Mouse (Mus musculus) urinary bladder, postnatal 14 days (tissue): ENCODE measurements around the gene Best3.

Experiments used
- DNase-seq: peaks from one replicate; pipeline ENCODE4 v3.0.0; 2021; ENCODE audit warnings: low spot score

The Best3 gene

DNA sequence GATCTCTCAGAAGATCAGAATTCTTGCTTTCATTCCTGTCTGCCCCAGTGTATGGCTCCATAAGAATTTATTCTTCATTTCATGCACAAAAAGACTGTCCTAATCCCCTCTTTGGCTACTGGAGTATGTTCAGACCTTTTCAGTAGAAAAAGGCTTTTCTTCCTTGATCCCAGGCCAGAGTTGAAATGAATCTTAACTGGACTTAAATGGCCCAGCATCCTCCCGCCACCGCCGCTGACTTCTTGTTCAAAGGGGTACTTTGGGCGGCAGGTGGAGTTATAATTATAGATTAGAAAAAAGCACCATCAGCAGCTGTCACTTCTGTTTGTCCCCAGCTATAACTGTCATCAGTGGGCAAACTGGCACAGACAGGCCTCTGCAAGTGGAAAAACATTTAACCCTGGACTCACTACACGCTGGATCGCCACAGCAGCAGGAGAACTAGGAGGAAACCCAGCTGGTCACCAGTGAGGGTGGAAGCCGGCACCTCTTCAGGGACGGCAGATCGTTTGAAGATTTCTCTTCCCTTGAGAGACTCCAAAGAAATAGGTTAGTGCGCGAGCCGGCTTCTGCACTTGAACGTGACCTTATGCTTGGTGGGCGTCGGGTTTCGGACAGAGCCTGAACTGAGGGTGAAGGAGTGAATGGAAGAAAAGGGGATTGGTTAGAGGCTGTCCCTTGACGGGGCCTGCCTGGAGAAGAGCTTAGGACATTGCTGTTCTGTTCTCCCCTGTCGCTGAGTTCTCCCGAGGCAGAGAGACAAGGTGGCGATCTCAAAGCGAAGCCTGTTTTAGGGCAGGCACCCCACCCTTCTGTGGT lies at the start of gene Best3:
Gene Best3, plus strand, starts transcription at position 51 of the 819 bp plus-strand sequence.
- DNase-seq: no peak

DNA sequence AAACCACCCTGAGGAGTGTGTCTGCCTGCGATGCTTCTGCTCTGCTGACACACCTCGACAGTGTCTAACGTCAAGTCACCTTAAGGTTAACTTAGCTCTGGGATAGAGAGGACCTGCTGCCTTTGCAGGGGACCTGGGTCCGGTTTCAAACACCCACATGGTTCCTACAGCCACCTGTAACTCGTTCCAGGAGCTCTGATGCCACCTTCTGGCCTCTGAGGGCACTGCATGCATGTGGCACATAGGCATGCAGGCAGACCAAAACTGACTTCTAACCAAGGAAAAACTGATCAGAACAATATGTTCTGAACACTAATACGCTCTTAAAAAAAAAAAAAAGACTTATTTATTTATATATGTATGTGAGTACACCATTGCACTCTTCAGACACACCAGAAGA lies 43.1 kb upstream of the Best3 start:
- no peak for DNase-seq

DNA sequence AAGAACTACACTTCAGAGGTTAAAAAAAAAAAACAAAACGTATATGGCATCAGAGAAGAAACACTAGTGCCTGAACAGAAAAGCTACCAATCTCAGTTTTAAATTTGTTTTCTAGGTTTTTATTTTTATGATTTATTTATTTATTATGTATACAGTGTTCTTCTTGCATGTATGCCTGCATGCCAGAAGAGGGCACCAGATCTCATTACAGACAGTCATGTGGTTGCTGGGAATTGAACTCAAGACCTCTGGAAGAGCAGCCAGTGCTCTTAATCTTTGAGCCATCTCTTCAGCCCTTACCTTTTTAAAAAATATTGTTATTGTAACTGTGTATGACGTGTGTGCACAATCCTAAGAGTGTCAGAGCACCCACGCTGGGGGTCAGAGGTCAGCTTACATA lies 42.0 kb upstream of the Best3 start:
- DNase-seq: no peak

DNA sequence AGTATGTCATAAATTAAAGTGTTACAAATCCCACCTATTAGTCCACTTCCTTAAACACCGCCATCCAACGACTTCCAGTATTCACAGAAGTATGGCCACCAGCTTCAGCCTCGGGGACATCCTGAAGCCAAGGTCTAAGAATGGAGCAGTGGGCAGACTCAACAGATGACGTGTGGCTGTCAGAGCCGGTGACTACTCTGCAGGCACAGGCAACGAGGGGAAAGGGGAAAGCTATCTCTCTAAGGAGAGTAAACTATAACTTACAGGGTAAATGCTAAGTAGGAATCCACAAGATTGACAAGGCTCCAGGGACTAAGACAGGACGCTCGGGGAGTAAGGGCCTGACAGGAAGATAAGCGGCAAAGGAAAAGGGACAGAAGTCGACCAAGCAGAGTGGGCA lies 41.2 kb upstream of the Best3 start:
- DNase-seq: no peak

DNA sequence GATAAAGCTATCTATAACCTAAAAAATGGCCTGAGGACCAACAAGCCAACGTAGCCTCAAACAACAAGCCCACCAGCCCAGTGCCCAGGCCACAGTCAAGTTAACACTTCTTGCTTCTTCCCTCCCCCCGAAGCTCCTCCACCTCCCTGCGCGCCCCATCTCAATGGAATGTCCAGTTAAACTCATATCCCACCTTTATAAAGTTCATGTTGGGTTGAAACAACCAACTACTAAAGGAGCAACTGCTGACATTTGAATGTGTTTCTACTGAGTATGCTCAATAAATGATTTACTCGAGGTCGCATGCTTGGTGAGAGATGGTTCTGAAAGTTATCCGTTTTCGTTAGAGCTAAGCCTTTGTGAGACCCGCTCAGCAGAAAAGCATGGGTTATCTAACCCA lies 37.7 kb upstream of the Best3 start:
- no peak for DNase-seq

DNA sequence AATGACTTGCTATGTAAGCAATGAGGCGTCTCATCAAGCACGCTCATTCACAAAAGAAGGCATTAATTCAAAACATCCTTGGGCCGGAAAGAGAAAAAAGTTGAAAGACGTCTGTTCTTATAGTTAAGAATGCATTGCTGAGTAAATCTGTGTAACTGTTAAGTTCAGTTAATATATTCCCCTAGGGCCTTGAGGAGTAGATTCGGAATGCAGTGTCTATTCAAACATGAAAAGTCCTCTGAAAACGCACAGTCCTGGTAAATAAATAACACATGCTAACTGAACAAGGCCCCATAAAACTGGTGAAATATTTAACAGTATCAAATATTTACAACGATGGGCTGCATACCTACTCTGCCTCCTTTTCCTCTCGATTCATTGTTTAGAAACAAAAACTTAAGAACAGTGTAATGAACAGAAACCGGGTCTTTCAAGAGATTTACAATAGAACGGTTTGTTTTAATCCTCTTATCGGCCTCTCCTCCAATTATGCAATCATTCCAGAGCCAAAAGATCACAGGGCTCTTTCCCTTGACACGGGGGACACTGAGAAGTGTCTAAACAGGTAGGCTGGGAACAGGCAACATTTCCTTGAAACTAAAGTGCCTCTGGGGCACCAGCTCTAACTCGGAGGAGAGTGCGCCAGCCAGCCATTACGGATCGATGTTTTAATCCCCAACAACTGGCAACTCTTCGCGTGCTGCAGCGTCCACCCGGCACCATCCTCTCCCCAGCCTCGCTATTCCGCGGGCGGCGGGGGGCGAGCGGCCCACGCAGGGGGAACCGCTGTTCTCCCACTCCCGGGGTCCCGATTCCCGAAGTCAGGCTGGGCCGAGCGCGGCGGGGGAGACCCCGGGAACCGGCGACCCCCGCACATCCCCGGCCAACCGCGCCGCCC lies 36.8 kb upstream of the Best3 start:
- DNase-seq: no peak

DNA sequence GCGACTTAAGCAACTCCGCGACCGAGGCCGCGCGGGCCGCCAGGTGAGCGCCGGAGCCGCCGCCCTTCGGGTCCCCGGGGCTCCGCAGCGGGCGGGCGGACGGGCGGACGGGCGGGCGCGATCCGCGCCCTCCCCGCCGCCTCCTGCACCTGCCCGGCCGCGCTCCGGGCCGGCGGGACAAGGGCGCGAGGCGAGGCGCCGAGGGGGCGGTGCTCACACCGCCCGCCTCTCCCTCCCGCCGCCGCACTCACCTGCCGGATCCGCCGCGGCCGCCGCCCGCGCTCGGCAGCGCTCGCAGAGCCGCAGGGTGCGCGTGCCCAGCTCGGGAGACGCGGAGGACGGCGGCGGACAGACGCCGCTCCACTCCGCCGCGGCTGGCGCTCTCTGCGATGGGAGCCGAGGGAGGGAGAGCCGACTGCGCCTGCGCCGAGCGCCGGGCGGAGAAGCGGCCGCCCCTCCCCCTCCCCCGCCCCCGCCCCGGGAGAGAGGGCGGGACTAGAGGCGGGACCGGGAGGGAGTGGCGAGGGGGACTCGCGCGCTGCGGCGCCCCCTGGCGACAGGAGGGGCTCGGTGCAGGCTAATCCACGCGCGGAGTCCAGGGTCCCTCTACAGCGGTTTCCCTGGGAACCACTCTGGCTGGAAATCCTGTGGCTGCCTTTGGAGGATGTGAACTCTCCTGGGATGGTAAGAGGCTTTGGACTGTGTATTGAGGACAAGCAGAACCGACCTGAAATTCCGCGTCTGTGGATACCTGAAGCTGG lies 35.9 kb upstream of the Best3 start, which contains the start of gene Rab3ip:
Gene Rab3ip, minus strand, starts transcription at position 761 of the 761 bp plus-strand sequence.
- peak; percentile 88 for DNase-seq

DNA sequence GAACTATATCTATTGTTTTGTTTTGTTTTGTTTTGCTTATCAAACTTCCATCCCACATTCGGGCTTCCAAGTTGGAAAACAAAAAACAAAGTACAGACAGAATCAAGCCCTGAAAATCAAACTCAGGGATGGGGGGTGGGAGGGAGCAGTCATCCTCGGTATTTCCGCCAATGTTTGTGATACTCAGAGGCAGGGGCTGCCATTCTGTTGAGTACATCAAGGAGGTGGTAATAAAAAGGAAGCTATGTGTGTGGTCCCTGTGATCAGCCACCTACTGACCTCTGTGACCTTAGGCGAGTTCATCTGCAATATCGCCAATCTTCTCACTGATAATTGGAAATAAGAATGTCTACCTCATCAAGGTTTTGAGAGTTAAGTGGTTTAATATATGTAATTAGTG lies 35.2 kb upstream of the Best3 start:
- no peak for DNase-seq

DNA sequence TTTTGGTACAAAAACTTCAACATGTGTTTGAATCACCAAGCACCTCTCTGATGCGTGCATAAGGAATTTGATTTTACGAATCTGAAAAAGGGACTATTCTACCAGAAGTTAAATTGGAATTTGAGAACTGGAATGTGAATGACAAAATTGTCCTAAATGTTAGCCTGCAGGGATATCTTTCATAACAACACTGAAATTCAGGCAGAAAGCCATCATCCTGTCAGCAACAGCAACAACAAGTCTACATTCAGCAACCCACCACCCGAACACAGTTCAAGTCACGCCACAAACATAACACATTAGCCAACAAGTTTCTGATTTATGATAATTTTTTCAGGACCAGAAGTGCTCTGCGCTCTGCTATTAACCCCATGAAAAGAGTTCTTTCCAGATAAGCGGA lies 30.9 kb upstream of the Best3 start:
- no peak for DNase-seq

DNA sequence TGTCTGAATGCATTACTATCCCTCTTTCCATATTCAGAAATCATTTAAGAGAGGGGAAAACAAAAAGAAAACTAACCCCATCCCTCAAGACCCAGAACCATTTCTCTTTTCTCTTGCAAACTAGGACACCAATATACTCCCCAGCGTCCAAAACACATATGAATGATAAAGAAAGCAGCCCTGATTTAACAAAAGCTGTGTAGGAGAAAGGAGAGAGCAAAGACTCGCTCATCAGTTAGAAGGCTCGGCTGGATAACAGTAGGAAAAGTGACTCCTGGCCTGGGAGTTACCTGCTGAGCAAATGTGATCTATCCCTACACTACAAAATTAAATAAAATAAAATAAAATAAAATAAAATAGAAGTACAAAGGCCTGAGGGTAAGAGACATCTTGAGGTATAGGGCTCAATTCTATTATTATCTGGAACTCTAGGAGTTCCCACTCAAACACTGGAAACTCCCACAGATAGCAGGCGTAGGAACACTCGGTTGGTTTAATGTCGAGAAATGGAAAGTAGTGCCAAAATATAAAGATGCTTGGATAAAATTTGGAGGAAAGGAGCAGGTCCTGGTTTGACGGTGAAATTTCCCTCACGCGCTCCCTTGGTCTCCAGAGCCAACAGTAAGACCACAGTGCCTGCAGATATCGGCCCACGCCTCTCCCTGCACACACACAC lies 29.5 kb upstream of the Best3 start:
- DNase-seq: no peak

DNA sequence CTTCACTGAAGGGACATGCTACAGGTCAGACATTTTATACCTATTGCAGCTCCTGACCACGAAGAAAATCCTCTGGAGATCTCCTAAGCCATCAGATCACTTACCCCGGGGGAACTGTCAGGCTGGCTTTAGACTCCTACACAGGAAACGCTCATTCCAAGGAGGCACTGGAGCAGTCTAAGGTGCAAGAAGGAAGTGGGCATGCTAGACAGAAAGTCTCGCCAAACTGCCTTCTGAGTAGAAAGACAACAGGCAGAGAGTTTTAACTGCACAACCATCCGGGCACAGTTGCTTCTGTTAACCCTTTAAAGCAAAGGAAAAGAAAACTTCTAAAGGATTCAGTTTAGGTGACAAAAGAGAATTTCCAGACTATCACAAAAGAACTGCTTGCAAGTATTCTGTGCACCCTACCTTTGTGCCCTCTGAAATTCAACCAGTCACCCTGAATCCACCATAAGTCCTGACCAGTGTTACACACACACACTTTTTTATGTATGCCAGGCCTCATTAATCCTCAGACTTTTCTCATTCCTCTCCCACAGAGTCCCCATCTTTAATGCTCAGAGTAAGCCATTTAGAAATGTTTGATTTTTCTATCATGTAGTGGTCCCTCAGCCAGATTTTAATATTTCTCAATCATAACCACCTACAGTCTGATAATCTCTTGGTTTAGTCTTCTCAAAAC lies 28.1 kb upstream of the Best3 start:
- no peak for DNase-seq

DNA sequence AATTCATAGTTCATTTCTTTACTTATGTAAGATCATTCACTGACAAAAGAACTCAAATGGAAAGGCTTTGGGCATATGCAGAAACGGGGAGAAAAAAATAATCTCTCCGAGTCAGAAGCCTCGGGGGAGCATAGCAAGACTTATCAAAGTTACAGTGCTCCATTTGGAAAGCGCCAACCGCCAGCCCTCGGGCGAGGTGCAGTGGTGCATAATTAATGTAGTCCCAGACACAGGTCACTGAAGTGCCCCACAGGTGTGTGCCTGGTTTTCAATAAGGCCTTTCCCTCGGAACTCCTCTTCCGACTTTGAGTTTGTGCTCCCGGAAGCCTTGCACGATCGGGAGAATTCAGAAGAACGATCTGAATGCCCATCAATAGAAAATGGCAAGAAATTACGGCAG lies 24.0 kb upstream of the Best3 start:
- DNase-seq: no peak

DNA sequence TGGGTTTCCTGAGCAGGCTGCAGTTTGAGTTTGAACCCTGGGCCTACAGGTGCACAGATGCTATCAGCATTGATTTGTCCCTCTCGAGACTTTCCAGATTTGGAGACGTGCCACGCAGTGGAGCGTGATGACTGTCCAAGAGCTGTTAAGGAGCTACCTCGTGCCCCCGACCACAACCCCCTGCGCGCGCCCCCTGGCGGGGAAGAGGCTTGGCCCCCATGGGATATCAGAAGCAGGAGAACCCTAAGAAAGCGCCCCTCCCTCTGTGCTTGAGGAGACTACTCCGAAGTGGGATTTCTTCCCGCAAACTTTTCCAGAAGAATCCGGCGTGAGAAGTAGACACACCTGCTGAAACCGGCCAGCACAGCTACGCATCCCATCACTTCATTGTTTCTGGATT lies 23.3 kb upstream of the Best3 start:
- DNase-seq: no peak

DNA sequence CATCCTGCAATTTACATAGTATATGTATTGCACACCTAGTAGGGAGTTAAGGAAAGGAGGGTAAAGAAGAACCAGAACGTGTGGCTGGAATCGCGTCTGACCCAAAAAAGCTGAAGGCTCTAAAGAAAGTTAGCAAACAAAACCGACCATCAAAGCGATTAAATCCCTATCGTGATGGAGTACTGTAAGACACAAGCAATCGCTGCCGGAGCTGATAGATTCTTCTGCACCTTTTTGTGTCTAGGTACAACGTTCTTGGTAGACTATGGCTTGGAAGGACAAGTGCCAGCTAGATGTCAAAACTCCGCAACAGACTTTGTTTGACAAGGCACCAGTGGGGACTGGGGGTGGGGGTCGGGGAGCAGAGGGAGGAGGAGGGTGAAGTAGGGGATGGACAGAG lies 22.0 kb upstream of the Best3 start:
- no peak for DNase-seq

DNA sequence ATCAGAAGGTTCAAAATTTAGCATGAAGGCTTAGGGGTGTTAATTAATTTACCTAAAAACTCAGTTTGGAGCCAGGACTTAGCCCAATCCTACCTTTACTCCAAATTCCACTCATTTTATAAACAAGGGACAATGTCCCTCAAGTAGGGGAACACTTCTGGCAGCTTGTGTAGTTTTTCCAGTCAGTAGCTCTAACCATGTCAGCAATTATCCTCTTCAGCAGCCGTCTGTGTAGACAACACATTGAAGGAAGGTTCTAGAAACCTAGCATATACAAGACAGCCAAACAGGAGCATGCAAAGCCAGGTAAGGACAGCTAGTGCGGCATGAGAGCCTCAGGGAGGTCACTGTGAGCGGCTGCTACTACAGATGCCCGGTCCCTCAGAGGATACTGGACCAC lies 21.5 kb upstream of the Best3 start:
- no peak for DNase-seq

DNA sequence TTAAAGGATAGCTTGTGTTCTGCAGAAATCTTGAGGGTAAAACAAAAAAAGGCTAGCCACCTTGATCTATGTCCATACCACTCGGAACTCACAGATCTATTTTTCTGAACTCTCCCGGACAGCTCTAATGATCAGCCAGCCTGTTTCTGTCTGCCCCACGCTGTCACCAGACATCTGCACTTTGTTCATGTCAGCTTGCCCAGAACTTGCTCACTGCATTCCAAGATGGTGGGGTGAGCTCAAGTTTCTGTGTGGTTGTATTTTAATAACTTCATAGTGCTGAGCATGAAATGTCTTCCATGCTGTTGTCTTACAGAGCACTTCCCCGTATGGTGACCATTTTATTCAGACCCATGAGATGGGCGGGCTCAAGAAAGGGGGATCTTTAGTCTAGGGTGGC lies 20.8 kb upstream of the Best3 start:
- DNase-seq: peak; percentile 16

DNA sequence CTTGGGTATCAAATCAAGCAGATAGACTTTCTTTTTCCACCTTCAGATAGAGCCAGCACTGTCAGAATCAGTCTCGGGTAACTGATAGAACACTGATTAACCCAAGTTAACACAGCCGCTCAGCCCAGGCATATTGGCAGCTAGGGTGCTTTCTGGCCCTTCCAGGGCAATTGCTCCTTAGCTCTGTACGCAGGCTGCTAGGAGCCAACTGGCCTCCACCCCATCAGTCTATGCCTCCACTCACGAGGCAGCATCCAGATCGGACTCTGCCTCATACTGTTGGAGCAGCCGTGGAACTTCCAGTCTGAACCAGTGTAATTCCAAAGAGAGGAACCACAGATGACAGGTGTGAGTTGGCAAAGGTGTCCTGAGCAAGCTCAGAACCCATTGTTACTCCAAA lies 20.0 kb upstream of the Best3 start:
- no peak for DNase-seq

DNA sequence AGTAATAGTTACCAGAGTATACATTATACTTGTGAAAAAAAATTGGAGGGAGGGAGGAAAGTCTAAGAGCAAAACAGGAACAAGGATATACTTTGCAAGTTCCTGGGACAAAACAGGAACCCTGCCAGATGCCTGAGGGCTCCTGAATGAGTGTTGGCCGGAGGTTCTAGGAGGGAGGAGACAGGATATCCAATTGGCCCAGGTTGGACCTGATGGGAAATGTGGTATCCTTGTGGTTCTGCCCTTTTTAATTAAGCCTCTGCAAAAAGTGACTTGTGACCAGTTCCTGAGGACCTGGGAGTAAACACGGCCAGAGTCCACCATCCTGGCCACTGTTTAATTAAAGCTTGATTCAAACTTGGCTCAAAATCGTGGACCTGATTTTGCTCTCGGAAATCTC lies 17.4 kb upstream of the Best3 start:
- no peak for DNase-seq

DNA sequence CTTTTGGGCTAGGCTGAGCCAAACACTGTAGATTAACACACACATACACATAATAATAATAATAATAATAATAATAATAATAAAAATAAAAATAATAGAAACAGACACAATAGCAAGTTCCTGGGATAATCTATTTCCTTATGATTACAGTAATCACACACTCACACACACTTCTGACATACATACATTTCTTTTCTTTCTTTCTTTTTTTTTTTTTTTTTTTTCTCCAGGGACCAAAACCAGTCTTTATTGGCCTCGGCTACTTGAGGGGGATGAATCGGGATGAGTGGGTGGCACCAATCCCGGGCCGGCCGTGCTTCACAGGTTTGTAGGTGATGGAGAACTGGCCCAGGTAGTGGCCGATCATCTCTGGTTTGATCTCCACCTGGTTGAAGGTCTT lies 13.6 kb upstream of the Best3 start, which contains the start of gene Gm10271:
Gene Gm10271, minus strand, starts transcription at position 101 of the 400 bp plus-strand sequence.
- DNase-seq: no peak

DNA sequence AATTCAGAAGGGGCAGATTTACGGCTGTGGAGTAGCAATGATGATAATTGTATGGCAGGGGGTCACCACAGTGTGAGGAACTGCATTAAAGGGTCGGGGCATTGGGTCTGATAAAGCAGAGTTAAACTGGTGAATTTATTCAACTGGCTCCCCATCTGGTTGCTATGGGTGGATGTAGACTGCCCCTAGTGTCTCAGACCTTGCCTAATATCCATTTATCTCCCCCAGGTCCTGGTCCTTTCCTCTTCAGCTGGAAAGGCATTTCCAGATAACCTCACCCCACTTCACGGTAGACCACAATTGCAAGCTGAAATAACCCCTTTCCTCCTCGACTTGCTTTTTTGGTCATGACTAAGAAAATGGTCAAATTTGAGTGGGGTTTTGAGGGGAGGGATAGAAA lies 8.7 kb upstream of the Best3 start:
- DNase-seq: no peak

DNA sequence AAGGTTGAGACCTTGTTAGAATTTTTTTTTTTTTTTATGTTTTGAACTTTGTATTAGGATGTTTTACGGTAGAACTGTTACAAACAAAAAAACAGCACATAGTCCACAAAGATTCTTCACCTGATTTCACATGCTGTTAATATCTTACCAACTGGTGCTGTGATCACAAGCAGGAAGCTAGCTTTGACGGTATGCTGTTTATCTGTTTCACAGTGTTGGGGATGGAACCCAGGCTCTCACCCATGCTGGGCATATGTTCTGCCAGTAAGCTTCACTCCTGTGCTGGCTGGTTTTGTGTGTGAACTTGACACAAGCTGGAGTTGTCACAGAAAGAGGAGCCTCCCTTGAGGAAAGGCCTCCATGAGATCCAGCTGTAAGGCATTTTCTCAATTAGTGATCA lies 8.3 kb upstream of the Best3 start:
- DNase-seq: no peak
